12 mouse cellular contexts compared by ENCODE assay signal in genomic region chr11:104361790-104362189, GRCm38 (mm10).
A peak's percentile ranks its signal among the peaks of the same experiment; 100 is the strongest.
DNase-seq lines count a peak whose midpoint lies in the region; ATAC-seq lines count a peak whose summit lies in the region.
"Had no signal": no experiment of that assay in that cellular context is flagged by ENCODE, and none has a peak within 500 bp of the region (broad histone marks: within the 10 kb centered on the region; RNA-seq: fewer than 3 reads in every experiment).

No protein-coding gene starts in this region.

- no peak overlapping the region for H3K27ac ChIP-seq in kidney, embryonic 14.5 days (ENCODE audit: low read depth, low read length)

- no peaks in the 10 kb centered on the region for H3K9me3 ChIP-seq in kidney, embryonic 14.5 days (ENCODE audit: control insufficient read depth, low read length)

- no peak overlapping the region for H3K9ac ChIP-seq in kidney, embryonic 14.5 days (ENCODE audit: low read depth, low read length)

- peaks cover 9% of the 10 kb centered on the region for H3K36me3 ChIP-seq in kidney, embryonic 14.5 days (ENCODE audit: control insufficient read depth, insufficient read depth, low read length)

- peak; percentile 50 to 61 for DNase-seq in B cell, adult 2 months
- DNase-seq in CD8-positive naive resting alpha-beta T cell, adult 2 months (ENCODE audit: low read depth in 2 of 2, low spot score in 2 of 2), result peak; percentile 19 to 52
- DNase-seq in c-Kit-positive CD71-negative TER-119-negative erythroid progenitor cells, embryonic 14.5 days (ENCODE audit: low read depth), result peak; percentile 67
- no peak for DNase-seq in gastrocnemius, adult 18-20 months (ENCODE audit: low spot score)
- no peak for DNase-seq in layer of hippocampus, postnatal 10 days (ENCODE audit: low spot score in 2 of 2)
- DNase-seq: cerebellum, adult 11 months; heart, postnatal 4 days; kidney, adult 8-10 months; liver had no signal

- no peak overlapping the region for H3K4me2 ChIP-seq in kidney, embryonic 14.5 days (replicated peaks; ENCODE audit: low read depth, low read length)

- WGBS in kidney, embryonic 14.5 days, result 49% methylated on average over 2 of the region's 2 CpGs

- no peaks in the 10 kb centered on the region for H3K27me3 ChIP-seq in kidney, embryonic 14.5 days (ENCODE audit: control insufficient read depth, insufficient read depth, low read length)

- H3K4me3 ChIP-seq in kidney, embryonic 14.5 days (ENCODE audit: low read length), result no peak overlapping the region

- H3K4me1 ChIP-seq in kidney, embryonic 14.5 days (ENCODE audit: control insufficient read depth, insufficient read depth, low read length), result no peaks in the 10 kb centered on the region

- peak; percentile 68 for ATAC-seq in megakaryocyte-erythroid progenitor cell, adult 5-6 weeks (replicated peaks; ENCODE audit: low FRiP score, low TSS enrichment, poor library complexity, severe bottlenecking)
- ATAC-seq in kidney, embryonic 14.5 days (ENCODE audit: low FRiP score, low TSS enrichment), result no peak
- ATAC-seq: forebrain, embryonic 14.5 days had no signal

Comparison
In these comparisons a context has a peak if more than half of its experiments do, and no peak if none do; other contexts are left out.
1. DNase-seq: peak in B cell, adult 2 months (2 of 2), CD8-positive naive resting alpha-beta T cell, adult 2 months (2 of 2) and c-Kit-positive CD71-negative TER-119-negative erythroid progenitor cells, embryonic 14.5 days (single experiment); none in gastrocnemius, adult 18-20 months (single experiment) and layer of hippocampus, postnatal 10 days (0 of 2).